Mouse (Mus musculus): ENCODE measurements around the gene Tmem141.

- TF ChIP-seq CTCF (conservative IDR thresholded peaks at IDR 0.05 in 1 of 2, IDR thresholded peaks at IDR 0.05 in 1 of 2; ENCODE audit: low read depth in 2 of 2, low read length in 2 of 2) = no peak
- TF ChIP-seq ZNF384 (IDR thresholded peaks at IDR 0.05; ENCODE audit: low read depth, low read length) = no peak
These were observed 5.4 kb downstream of the Tmem141 start for GRCm38 (mm10) chr2:25616398-25616797.
